Mouse (Mus musculus) small intestine, adult 2 months (tissue): Measurements from ENCODE around the gene Tbc1d4.

Experiments used
- CTCF ChIP-seq: fragments of 200-500 bp; IDR thresholded peaks from 2 replicates; pipeline ENCODE4 v1.5.1; 2012; ENCODE audit warnings: low read depth, mild to moderate bottlenecking, control low read depth, inconsistent platforms, low read length, moderate library complexity, mixed read lengths; ENCODE audit not compliant: insufficient replicate concordance, insufficient read length; ENCODE audit errors: extremely low read depth
- POLR2A ChIP-seq: fragments of 200-500 bp; IDR thresholded peaks from 2 replicates; pipeline ENCODE4 v1.6.1; 2012; ENCODE audit warnings: low read depth, mild to moderate bottlenecking, control low read depth, inconsistent platforms, low read length, moderate library complexity

GRCm38 (mm10) chr14:101445205-101445604 lies 163.8 kb downstream of the Tbc1d4 start:
- no peak for TF ChIP-seq CTCF
- no peak for TF ChIP-seq POLR2A
